8 mouse cellular contexts compared by ENCODE assay signal in the genomic region with DNA sequence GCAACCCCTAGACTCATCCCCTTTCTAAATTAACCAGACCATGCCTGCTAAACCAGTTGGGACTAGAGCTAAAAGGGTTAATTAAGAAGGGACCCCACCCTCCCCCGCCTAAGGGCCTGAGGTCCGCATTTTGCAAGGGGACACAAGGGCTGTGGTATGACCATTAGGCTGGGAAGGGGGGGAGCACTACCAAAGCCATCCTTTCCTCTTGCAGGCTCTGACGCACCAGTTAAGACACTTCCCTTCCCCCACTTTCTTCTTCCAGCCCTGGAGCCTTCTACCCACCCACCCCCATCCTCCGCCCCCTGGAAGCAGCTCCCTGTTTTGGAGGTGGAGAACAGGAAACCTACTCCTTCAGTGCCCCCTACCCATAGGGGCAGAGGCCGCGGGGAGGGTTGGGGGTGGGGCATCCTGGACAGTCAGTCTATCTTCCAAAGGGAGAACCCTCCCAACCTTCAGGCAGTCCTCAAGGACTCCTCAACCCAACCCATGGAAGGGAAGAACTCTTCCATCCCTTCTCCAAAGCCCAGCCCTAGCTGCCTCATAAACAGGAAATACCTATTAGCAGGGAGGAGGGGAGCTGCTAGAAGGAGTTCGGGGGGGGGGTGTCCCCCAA. TPM values are rescaled to one million over a fixed set of nuclear protein-coding genes. Genes with fewer than 3 reads are reported as not detected.
DNase-seq lines count a peak whose midpoint lies in the region; ATAC-seq and TF ChIP-seq lines count a peak whose summit lies in the region.

No protein-coding gene starts in this region.

- no peaks in the 10 kb centered on the region for H3K9me3 ChIP-seq in forebrain, embryonic 14.5 days (replicated peaks; ENCODE audit: control insufficient read depth, low read length)

- TF ChIP-seq POLR2A in bone marrow, adult 2 months (IDR thresholded peaks at IDR 0.05; ENCODE audit: borderline replicate concordance, control insufficient read depth, low read depth, low read length) = no peak

- H3K4me1 ChIP-seq in bone marrow, adult 2 months (ENCODE audit: control insufficient read depth, insufficient read depth, low read length) = peaks cover 6% of the 10 kb centered on the region
- peaks cover 39% of the 10 kb centered on the region for H3K4me1 ChIP-seq in forebrain, embryonic 14.5 days (ENCODE audit: control insufficient read depth, insufficient read depth, low read length)

- no peaks in the 10 kb centered on the region for H3K36me3 ChIP-seq in forebrain, embryonic 14.5 days (ENCODE audit: control insufficient read depth, insufficient read depth, low read length)

- H3K27me3 ChIP-seq in forebrain, embryonic 14.5 days (replicated peaks; ENCODE audit: control insufficient read depth, insufficient read depth, low read length) = no peaks in the 10 kb centered on the region

- DNase-seq in layer of hippocampus, adult 11-12 months (ENCODE audit: low spot score) = peak; percentile 67
- DNase-seq in layer of hippocampus, adult 9-10 months (ENCODE audit: low spot score) = no peak
- DNase-seq in forebrain, embryonic 14.5 days (ENCODE audit: low spot score) = peak; percentile 84
- DNase-seq in heart, postnatal 4 days = peak; percentile 56
- DNase-seq in left cerebral cortex, postnatal 36 days (ENCODE audit: low spot score in 2 of 2) = peak; percentile 59 to 64
- DNase-seq in skeletal muscle tissue, adult 2 months (ENCODE audit: low read depth, low spot score) = peak; percentile 77

- 2% methylated on average over 7 of the region's 7 CpGs for WGBS in bone marrow, adult 2 months
- 3% methylated on average over 7 of the region's 7 CpGs for WGBS in forebrain, embryonic 14.5 days

- H3K4me2 ChIP-seq in forebrain, embryonic 14.5 days (ENCODE audit: low read length) = peak overlapping the region; percentile 100

- peak overlapping the region; percentile 97 for H3K4me3 ChIP-seq in bone marrow, adult 2 months (replicated peaks; ENCODE audit: control insufficient read depth, low read depth, low read length)
- peak overlapping the region; percentile 94 for H3K4me3 ChIP-seq in forebrain, embryonic 14.5 days (ENCODE audit: low read depth, low read length)

- peak overlapping the region; percentile 99 for H3K9ac ChIP-seq in forebrain, embryonic 14.5 days (ENCODE audit: low read length)

- ATAC-seq in forebrain, embryonic 14.5 days = peak; percentile 14; the same call in 1 of the 2 replicates
- ATAC-seq in megakaryocyte, adult 5-6 weeks (ENCODE audit: poor library complexity, severe bottlenecking) = 0 out of 2 replicates have a peak, but pooled peaks have one; percentile 16

- peak overlapping the region; percentile 79 for H3K27ac ChIP-seq in bone marrow, adult 2 months (ENCODE audit: control insufficient read depth, insufficient read depth, low read depth, low read length, poor library complexity)
- peak overlapping the region; percentile 100 for H3K27ac ChIP-seq in forebrain, embryonic 14.5 days (ENCODE audit: low read depth, low read length)

- no peak for TF ChIP-seq CTCF in bone marrow, adult 2 months (IDR thresholded peaks at IDR 0.05; ENCODE audit: control insufficient read depth, insufficient read depth, low read length)

- intact Hi-C loops in left cerebral cortex, postnatal 36 days (cut with DNase I) = no loop called here

RNA-seq across cellular contexts. Expression of a gene that starts 0.8 kb away (rescaled TPM):
- 177 and 217 TPM in 2 replicates for polyA plus RNA-seq in bone marrow, adult 2 months (2011; ENCODE audit: insufficient read depth, insufficient read length, low replicate concordance, missing spikeins)
- 107 and 116 TPM in 2 replicates for polyA plus RNA-seq in forebrain, embryonic 14.5 days (2014; fragmentation: Nextera tagmentation; extraction: Ambion mirVana)
- total RNA-seq in heart, postnatal 4 days (2021) = 10 to 100 TPM; 76.3 to 81.5 TPM
- 100 to 1,000 TPM; 108 to 118 TPM for total RNA-seq in left cerebral cortex, postnatal 36 days (2021)
- 48.8 and 54.5 TPM in 2 replicates for total RNA-seq in megakaryocyte, adult 5-6 weeks (2015)
- total RNA-seq in megakaryocyte, adult 5-6 weeks (2017) = 60.2 and 60.8 TPM in 2 replicates

RNA-seq across cellular contexts. Expression of a gene that starts 1.1 kb away (rescaled TPM):
- polyA plus RNA-seq in bone marrow, adult 2 months (2011; ENCODE audit: insufficient read depth, insufficient read length, low replicate concordance, missing spikeins) = 42.0 and 51.5 TPM in 2 replicates
- polyA plus RNA-seq in forebrain, embryonic 14.5 days (2014; fragmentation: Nextera tagmentation; extraction: Ambion mirVana) = 24.1 and 29.8 TPM in 2 replicates
- 10 to 100 TPM; 31.4 to 35.1 TPM for total RNA-seq in heart, postnatal 4 days (2021)
- 10 to 100 TPM; 20.5 to 25.5 TPM for total RNA-seq in left cerebral cortex, postnatal 36 days (2021)
- 14.1 and 30.8 TPM in 2 replicates for total RNA-seq in megakaryocyte, adult 5-6 weeks (2015)
- 8.6 and 11.5 TPM in 2 replicates for total RNA-seq in megakaryocyte, adult 5-6 weeks (2017)

RNA-seq across cellular contexts. Expression of a gene that starts 29.9 kb away (rescaled TPM):
- polyA plus RNA-seq in bone marrow, adult 2 months (2011; ENCODE audit: insufficient read depth, insufficient read length, low replicate concordance, missing spikeins) = 36.1 and 52.2 TPM in 2 replicates
- polyA plus RNA-seq in forebrain, embryonic 14.5 days (2014; fragmentation: Nextera tagmentation; extraction: Ambion mirVana) = 67.2 and 73.6 TPM in 2 replicates
- total RNA-seq in heart, postnatal 4 days (2021) = 10 to 100 TPM; 31.4 to 32.0 TPM
- total RNA-seq in left cerebral cortex, postnatal 36 days (2021) = 10 to 100 TPM; 42.5 to 44.1 TPM
- total RNA-seq in megakaryocyte, adult 5-6 weeks (2015) = 16.4 and 19.7 TPM in 2 replicates
- total RNA-seq in megakaryocyte, adult 5-6 weeks (2017) = 36.8 and 47.6 TPM in 2 replicates

RNA-seq across cellular contexts. Expression of a gene that starts 42.5 kb away (rescaled TPM):
- 1.2 and 1.9 TPM in 2 replicates for polyA plus RNA-seq in bone marrow, adult 2 months (2011; ENCODE audit: insufficient read depth, insufficient read length, low replicate concordance, missing spikeins)
- 0.98 and 1.4 TPM in 2 replicates for polyA plus RNA-seq in forebrain, embryonic 14.5 days (2014; fragmentation: Nextera tagmentation; extraction: Ambion mirVana)
- total RNA-seq in heart, postnatal 4 days (2021) = 1 to 10 TPM; 5.6 to 5.8 TPM
- 1 to 10 TPM; 5.9 to 7.1 TPM for total RNA-seq in left cerebral cortex, postnatal 36 days (2021)
- total RNA-seq in megakaryocyte, adult 5-6 weeks (2015) = 1.2 and 1.7 TPM in 2 replicates
- 6.6 and 6.8 TPM in 2 replicates for total RNA-seq in megakaryocyte, adult 5-6 weeks (2017)

RNA-seq across cellular contexts. Expression of a gene that starts 47.5 kb away (rescaled TPM):
- 2.8 and 5.3 TPM in 2 replicates for polyA plus RNA-seq in bone marrow, adult 2 months (2011; ENCODE audit: insufficient read depth, insufficient read length, low replicate concordance, missing spikeins)
- polyA plus RNA-seq in forebrain, embryonic 14.5 days (2014; fragmentation: Nextera tagmentation; extraction: Ambion mirVana) = 17.0 and 19.4 TPM in 2 replicates
- 10 to 100 TPM; 14.8 to 16.9 TPM for total RNA-seq in heart, postnatal 4 days (2021)
- 10 to 100 TPM; 20.1 to 20.2 TPM for total RNA-seq in left cerebral cortex, postnatal 36 days (2021)
- 12.8 and 15.6 TPM in 2 replicates for total RNA-seq in megakaryocyte, adult 5-6 weeks (2015)
- total RNA-seq in megakaryocyte, adult 5-6 weeks (2017) = 6.6 and 8.5 TPM in 2 replicates
